Mouse (Mus musculus) 416B (cell line): ENCODE results near the gene Cdkal1.

ENCODE experiments used
- DNase-seq: peaks from one replicate; pipeline ENCODE4 v3.0.0; 2011; ENCODE audit warnings: low read depth

Gene Cdkal1

DNA sequence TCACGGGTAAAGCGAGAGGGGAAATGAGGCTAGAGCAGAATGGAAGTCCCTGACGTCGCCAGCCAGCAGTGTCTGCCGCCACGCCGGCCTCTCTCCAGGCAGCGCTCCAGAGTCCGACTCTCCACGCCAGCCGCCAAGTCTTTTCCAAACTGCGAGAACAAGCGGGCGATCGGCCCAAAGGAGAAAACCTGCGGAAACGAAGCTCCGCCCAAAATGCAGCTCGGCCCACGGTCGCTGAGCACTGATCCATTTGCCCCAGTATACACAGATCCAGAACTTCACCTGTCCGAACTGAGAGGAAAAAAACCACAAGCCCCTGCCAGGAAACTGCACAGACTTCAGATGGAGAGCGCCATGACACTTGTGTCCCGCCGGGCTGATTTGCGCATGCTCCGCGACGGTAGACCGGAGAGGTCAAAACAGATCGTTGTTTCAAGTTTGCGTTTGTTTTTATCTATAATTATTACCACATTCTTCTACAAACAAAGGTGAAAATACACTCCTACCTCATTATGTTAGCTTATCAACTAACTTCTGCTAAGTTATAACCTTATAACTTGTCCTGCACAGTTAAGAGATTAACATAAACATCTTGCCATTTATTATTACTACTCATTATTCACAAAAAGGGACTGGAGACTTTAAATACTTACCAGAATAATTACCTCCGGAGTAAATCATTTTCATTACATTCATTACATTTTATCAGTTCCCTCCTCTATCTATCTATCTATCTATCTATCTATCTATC lies at the start of gene Cdkal1:
Cdkal1 (minus strand) TSS at position 394 of the 751 bp plus-strand sequence.
- peak; percentile 86 for DNase-seq

DNA sequence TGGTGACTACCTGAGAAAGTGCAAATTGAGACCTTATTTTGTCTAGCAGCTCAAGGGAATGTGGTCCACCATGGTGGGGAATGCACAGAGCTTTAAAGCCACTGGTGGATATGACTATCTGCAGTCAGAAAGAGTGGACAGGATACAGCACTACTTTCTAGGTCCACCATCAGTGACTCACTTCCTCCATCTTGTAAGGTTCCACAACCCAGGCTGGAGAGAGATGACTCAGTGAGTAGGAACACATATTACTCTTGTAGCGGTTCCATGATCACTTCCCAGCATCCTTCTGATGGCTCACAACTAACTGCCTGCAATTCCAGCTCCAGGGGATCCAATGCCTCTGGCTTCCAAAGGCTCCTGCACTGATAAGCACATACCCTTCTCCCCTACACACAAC lies 47.9 kb upstream of the Cdkal1 start:
- peak; percentile 95 for DNase-seq

DNA sequence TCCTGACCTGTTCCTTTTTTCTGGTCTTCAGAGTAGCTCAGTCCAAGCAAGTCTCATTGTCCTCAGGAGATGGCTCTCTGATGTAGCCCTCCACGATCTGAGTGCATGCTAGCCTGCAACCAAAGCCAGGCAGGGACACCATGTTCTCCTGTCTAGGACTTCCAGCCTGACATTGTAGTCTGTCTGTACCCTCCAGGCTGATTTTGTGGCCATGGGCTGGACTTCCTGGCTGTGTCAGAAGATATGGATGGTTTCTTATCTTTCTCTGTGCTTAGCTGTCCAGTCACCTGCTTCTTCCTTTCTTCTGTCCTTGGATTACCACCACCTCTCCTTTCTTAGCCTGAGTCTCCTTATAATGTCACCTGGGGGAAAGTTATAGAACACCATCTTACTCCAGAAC lies 47.2 kb upstream of the Cdkal1 start:
- DNase-seq, result peak; percentile 60

DNA sequence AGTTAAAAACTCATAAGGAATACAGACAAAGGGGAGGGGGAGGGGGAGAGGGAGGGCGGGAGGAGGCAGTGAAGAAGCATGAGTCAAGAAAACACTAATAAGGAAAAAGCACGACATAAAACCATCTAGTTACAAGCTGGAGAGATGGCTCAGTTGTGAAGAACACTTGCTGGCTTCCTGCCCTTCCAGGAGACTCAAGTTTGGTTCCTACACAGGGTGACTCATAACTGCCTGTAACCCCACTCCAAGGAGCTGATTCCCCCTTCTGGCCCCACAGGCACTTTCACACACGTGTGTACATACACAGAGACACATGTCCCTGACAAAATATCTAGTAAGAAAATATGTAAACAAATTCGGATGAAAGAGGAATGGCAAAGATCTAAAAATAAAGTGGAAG lies 46.2 kb upstream of the Cdkal1 start:
- DNase-seq, result peak; percentile 85

DNA sequence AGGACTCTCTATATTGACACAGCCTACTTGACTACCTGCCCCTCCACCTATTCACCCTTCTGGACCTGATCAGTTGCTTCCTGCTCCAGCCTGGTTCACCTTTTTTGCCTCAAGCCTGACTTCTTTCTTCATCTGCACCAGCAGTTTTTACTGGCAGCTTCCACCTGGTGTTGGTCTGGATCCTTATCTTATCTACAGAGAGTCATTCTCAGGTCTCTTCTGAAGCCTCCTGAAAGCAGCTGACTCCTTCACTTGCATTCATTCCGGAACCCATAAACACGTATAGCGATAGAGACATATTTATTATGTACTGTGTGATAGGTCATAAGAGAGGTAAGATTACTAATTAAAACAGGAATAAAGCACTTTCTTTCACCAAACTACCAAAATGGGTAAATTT lies 11.3 kb upstream of the Cdkal1 start:
- no peak for DNase-seq

DNA sequence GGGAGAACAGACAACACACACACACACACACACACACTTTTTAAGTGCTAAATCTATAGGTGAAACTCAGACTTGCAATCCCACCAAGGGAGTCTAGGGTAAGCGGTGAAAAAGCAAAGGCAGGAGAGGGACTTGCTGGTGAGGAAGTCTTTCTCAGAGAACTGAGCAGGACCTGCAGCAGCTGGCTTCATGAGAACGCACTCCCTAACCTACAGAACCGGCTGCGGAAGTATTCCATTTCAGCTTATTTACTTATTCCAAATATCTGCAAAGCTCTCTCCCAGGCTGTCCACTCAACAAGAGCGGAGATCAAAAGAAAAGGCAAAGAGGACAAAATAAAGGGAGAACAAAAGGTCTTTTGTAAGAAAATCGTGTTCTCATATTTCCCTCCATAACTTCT lies 8.9 kb upstream of the Cdkal1 start:
- no peak for DNase-seq

DNA sequence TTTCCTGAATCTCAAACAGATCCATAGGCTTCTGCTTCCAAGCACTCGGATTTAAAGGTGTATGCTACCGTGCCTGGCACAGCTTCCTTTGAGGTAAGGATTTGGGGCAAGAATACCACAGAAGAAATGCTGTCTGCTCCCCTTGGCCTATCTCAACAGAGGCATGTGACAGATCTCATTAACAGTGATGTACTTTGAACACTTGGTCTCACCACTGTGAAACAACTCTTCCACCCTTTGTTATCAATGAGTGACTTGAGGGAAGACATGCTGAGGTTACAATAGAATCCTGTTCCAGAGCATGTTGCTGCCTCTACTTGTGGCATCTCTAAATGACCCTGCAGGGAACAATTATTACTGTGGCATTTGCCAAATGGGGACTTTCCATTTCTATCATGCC lies 4.6 kb upstream of the Cdkal1 start:
- DNase-seq, result no peak

DNA sequence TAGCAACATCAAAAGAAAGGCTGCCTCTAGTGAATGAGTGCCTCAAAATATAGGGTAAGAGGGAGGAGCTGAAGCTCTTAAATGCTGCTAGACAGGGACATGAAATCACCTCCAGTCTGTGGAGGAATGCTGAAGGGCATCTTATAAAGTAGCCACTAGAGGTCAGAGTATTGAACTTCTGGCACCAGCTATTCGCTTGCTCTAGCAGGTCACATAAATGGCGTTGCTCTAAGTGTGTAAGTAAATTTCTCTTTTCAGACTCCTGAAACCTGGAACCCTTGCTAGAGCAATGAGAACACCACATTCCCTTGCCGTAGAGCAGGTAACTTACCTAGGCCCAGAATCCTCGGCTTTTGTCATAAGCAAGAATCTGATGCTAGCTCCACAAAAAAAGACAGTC lies 2.0 kb upstream of the Cdkal1 start:
- peak; percentile 85 for DNase-seq

DNA sequence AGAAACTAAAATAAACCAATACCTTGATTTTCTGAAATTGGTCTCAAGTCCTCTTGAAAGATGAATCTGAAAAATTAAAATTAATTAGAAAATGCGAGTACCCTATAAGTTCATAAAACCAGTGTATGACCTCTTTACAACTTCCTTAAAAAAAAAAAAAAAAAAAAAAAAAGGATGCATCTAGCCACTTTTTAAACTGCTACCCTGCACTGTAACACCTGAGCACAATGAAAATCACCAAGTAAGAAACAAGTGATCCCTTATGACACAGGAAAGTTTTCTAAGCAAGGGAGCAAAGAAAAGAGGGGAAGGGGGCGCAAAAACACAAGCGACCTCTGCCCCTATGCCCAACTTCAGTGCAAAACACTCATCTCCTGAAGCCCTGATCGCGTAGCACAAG lies 598 bp downstream of the Cdkal1 start:
- no peak for DNase-seq

DNA sequence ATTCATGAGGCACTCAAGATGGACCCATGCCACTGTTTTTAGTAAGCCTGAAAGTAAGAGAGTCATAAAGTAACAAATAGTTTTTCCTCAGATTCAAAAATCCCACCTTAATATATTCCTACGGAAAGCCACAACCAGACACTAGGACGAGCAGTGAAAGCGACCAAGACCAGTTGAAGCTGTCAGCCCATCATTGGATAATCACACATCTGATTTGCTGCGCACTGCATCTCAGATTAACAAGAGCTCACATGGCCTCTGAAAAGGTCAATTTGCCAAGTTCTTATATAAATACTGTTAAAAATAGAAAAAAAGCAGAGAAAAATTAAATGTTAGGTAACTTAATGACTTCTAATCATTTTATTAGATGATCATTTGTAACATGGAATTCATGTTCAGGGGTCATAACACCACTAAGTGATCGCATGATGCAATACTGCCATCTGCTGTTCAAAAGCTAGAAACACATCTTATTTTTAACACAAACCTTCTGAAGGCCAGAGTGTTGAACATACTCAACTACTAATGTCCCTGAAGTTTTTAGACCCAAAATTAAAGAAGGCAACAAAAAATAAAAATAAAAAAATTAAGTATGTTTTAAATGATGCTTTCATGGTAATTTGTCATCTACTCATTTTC lies 16.9 kb downstream of the Cdkal1 start:
- peak; percentile 81 for DNase-seq

DNA sequence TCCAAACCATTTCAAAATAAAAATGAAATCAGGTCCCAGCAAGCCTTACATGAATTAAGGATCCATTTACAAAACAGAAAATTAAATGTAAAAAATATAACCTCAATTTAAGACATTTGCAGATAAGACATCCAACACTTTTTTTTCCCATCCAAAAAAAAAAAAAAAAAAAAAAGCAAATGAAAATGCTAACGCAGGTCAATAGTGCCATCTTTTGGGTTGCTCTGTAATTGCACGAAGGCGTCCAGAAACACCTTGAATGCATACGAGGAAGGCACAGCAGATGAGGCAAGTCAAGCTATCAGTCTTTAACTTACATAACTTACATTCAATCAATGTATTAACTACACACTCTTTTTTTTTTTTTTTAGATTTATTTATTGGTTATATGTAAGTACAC lies 20.3 kb downstream of the Cdkal1 start:
- peak; percentile 82 for DNase-seq

DNA sequence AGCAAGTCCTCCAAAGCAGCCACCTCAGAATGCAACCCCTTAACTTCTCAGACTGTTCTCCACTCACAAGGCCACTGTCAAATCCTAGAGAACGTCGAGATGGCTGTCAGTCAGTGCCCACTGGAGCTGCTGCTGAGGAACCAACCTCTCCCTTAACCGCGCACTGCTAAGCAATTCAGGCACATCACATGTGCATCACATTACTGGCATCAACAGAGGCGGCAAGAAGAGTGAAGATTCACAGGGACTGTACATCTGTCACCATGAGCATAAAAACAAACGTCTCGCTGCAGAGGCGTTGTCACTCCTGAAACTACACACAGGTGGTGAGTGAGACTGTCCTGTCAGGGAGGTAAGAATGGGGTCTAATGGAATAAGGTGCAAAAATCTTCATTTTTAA lies 21.7 kb downstream of the Cdkal1 start:
- no peak for DNase-seq

DNA sequence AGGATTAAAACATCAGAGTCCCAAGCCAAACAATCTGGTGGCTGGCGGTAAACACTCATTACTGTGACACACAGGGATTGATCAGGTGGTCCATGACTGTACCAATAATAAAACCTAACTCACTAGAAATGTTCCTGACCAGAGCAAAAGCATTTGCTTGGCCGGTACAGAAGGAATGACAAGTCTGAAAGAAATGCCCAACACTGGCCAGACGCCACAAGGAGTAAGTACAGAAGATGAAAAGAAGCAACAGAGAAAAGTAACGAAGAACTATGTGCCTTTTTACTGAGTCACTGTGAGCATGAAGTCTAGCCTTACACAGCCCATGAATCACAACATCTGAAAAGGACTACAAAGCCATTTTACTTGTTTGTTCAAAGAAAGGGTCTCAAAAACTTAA lies 24.3 kb downstream of the Cdkal1 start:
- DNase-seq, result no peak

DNA sequence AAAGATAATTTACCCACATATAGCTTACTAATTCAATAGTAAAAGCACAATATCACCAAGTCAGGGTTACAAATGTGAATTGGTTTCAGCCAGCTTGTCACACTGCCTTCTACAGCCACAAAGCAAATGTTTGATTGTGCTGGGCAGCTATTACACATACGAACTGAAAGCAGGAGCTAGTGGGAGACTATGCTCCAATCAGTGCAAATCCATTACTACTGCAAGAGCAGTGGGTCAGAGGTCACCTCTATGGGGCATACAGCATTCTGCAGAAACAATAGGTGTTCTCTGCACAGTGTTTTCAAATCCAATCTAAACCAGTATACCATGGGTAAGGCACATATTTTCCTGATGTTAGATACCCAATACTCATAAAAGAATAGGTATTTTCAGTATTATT lies 27.4 kb downstream of the Cdkal1 start:
- DNase-seq, result no peak

DNA sequence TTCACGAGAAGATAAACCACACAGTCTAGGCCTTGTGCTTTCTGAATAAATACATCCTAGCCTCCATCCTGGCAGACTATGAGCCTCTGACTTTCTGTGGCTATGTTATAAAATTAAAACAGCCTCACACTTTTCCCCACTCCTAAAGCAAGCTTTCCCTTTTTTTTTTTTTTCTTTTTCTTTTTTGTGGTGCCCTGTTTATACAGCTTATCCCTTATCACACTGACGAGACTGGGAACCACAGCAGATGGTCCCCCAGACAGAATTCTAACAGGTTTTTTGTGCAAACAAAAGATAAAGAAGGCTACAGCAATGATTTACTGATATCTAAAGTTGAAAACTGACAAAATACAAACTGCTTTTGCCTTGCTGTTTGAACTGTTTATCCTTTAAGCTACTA lies 29.0 kb downstream of the Cdkal1 start:
- peak; percentile 85 for DNase-seq

DNA sequence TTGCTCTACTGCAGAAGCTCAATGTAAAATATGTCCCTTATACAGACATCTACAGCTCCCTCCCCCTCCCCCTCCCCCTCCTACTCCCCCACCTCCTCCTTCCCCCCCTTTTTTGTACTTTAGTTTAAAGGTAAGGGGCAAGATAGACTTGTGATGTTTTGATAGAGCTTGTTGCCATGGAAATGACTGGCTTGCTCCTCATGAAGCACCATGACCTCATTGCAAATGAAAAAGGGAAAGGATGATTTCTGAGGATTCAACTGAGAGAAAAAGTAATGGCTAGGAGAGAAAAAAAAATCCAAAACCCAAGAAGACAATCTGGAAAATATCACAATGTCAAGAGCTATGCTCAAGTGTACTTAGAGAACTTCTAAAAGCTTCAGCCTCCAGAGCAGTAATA lies 29.4 kb downstream of the Cdkal1 start:
- DNase-seq, result no peak

DNA sequence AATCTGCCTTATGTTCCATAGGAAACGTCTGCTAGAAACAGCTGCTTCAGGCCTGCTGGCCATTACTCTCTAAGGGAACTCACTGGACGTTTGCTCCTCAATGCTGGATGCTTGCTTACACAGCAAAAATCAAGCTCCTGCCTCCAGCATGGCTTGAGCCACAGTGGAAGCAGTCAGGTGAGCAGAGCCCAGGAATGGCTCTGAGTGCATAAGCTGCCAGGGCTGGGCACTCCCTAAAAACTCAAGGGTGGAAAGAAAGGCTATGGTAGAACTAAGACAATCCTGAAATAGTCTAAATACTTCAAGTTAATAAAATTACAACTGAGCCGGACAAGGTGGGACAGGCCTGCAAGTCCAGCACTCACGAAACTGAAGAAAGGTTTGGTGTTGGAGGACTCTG lies 30.7 kb downstream of the Cdkal1 start:
- no peak for DNase-seq

DNA sequence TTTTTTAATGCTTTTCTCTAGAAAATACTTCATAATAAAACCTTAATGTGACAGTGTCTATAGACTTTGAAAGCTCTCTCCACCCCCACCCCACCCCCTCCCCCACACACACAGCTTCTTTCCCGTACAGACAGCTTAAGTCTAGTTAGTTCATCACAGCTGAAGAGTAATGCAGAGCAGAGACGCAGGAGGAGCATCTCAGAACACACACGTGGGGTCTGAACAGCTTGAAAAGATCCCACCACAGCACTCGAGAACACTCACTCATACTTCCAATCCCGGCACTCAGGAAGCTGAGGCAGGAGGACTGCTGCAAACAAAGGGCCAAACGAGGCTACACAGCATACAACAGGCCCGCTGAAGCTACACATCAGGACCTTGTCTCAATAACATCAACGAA lies 31.1 kb downstream of the Cdkal1 start:
- no peak for DNase-seq

DNA sequence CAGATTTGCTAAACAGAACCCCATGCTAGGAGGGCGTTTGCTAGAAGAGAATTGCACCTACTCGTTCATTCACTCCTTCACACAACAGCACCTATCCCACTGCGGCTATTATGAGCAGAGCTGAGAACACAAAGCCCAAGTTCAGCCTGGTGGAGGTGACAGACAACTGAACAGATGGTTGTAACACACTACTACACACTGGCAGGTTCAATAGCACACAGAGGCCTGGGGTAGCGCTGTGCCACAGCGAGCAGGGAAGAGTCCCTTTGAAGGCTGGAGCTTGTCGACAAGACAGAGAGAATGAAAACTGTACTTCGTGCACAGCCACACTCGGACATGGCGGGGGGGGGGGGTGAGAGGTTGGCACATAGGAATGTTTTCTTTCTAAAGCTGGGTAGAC lies 31.6 kb downstream of the Cdkal1 start:
- DNase-seq, result no peak

DNA sequence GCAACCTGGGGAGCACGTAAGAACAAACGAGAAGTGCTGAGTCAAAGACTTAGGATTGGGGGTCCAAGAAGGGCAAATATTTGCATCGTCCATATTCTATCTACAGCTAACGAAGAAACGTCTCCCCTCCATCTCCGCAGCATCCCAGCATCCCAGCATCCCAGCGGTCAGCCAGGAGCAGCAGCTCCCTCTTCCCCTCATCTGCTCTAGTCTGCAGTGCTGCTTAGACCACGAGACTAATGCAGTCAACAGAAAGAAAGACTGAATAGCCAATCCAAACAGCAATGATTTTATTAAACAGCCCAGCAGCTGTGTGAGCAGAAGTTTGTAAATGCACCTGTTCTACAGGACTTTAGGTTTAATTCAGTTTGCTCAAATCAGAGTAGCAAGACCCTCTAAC lies 32.0 kb downstream of the Cdkal1 start:
- no peak for DNase-seq

DNA sequence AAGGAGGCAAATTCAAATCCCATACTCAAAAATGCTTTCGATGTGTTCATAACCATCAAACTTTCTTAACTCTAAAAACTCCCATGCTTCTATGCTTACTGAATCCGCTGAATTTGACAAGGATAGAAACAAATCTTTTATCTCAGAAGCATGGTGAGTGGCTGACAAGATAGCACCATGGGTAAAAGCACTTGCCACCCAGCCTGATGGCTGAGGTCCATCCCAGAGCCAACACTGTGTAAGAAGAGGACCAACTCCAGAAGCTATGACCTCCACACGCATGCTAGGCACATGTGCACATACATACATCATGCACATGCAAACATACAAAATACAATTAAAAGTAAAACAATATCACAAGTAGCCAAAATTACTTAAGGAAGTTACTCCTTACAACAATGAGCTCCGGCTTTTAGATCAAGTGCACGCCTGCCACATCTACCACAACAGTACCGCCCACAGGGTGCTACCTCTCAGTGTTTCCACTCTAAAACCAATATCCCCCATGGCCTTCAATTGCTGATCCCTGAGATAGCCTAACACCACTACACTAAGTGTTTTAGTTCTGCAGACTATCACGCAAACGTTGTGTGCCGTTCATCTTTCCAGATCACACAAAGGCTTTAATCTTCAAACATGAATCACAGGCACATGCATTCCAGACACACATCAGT lies 35.4 kb downstream of the Cdkal1 start:
- DNase-seq, result peak; percentile 28

DNA sequence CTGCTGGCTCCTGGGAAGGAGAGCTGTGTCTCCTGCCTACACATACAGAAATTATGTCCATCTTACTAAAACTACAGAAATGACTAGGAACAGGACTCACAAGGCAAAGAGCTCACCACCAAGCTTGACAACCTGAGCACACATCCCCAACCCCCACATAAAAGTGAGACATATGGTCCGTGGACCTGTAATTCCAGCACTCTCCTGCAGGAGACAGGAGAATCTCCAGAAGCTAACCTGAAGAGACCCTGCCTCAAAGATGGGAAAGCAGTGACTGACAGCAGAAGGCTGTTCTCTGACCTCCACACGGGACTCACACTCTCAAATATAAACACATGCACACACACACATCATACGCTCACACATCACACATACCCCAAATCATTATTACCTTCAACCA lies 36.3 kb downstream of the Cdkal1 start:
- DNase-seq, result no peak

DNA sequence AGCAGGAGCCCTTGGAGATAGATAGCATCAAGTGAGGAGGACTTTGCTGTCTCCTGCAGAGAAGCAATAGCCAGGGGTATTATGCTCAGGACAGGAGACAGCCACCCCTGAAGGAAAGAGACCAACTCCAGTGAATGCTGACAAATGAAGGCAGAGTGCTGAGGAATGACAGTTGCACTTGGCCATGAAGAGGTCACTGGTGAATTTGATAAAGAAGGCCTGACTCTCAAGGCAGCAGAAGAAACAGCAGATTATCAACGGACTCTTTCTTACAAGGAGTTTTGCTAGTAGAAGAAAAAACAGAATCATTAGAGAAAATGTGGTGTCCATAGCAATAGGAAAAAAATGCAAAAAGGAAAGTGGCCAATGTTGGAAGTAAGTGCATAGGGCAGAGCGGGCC lies 37.2 kb downstream of the Cdkal1 start:
- DNase-seq, result no peak

DNA sequence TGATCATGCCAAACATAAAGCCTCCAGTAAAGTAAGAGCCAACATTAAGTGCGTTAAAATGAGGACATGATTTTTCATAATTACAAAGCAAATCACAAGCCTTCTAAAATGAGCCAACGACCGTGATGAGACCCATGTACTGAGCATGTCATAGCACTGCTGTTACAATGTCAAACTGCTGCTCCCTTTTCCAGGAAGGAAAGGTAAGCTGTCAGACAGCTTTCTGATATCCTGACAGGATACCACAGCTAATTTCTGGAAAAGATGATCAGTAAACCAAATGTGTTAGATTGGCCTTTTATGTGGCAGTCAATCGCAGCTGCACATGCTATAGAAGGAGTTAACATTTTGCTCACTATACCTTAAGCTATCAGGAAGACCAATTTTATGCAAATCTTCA lies 44.7 kb downstream of the Cdkal1 start:
- no peak for DNase-seq
